ENCODE assay signal across 7 mouse cellular contexts in genomic region chr10:33375474-33376029, GRCm38 (mm10).
"Had no signal": no experiment of that assay in that cellular context is flagged by ENCODE, and none has a peak within 500 bp of the region (broad histone marks: within the 10 kb centered on the region; RNA-seq: fewer than 3 reads in every experiment).

No protein-coding gene starts in this region.

- DNase-seq: kidney, adult 9 months; kidney, postnatal 36 days; layer of hippocampus, adult 9-11 months; lung, adult 2 months; lung, postnatal 4 days; right cerebral cortex, adult 18-20 months; right cerebral cortex, postnatal 25 days had no signal
